Mouse (Mus musculus): ENCODE results near the gene Tshr.
"Not testable (repeated sequence)": the region's sequence is repeated elsewhere in the genome, so short reads cannot be mapped to it uniquely, and the experiment has no call there.

DNA sequence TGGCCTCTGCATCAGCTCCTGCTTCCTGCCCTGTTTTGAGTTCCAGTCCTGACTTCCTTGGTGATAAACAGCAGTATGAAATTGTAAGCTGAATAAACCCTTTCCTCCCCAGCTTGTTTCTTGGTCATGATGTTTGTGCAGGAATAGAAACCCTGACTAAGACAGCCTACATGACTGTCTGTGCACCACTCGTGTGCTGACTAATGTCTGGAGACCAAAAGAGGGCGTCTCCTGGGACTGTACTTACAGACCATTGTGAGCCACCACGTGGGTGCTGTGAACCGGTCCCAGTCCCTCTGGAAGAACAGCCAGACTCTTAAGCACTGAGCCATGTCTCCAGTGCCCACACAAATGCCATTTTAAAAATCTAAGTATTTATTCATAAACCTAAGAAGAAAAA, 201.5 kb downstream of the Tshr start:
- not testable (repeated sequence) for TF ChIP-seq POLR2A (IDR thresholded peaks at IDR 0.05; ENCODE audit: low read depth, low read length); CTCF (conservative IDR thresholded peaks at IDR 0.05; ENCODE audit: insufficient read depth, insufficient read length, low read depth, low read length)

All from kidney, adult 2 months (tissue).